Mouse (Mus musculus): Measurements from ENCODE around the gene Tmem82. TPM values are rescaled to one million over a fixed set of nuclear protein-coding genes. Genes with fewer than 3 reads are reported as not detected.
A peak's percentile ranks its signal among the peaks of the same experiment; 100 is the strongest.

Tmem82 gene
- 0.50 and 0.61 TPM in 2 replicates for polyA plus RNA-seq (2014; fragmentation: Nextera tagmentation; extraction: Ambion mirVana)

DNA sequence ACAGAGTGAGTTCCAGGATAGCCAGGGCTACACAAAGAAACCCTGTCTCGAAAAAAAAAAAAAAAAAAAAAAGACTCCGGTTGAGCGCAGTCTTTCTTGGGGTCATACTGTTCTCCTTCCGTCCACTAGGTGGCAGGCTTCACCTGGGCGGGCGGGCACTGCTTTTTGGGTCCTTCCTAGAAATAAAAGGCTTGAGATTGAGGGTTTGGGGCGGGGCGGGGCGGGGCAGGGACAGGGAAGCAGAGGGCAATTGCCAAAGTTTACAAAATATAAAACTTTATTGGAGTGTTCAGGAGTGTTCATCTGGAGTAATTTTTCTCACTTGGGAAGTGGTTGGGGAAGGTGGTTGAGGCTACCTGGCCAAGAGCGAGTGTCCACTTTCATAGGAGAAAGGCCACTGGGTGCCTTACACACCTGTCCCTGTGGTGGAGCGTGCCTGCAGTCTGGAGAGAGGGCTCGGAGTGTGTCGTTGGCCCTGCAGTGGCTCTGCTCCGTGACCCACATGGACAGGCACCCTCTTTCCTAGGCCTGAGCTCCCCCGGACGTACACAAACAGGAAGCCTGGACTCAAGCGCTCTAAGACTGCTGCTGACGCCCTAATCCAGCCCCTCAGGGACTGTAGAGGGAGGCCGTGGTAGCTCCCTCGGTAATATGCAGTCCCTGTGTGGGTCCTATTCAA lies at the start of gene Tmem82:
TSS of gene Tmem82 (minus strand) at position 69 of the 679 bp plus-strand sequence.
- WGBS: 28% methylated on average over 20 of the region's 20 CpGs
- no peak within 1 kb of the TSS for H3K27ac ChIP-seq (ENCODE audit: low read depth, low read length)
- H3K27me3 ChIP-seq (ENCODE audit: control insufficient read depth, insufficient read depth, low read length): no peaks in the 10 kb centered on the region
- peaks cover 5% of the 10 kb centered on the region; the same call in 1 of the 2 replicates for H3K4me1 ChIP-seq (ENCODE audit: control insufficient read depth, insufficient read depth, low read length)
- DNase-seq (ENCODE audit: low spot score) (peak; percentile 63), ATAC-seq (ENCODE audit: insufficient read depth, low FRiP score, low TSS enrichment) (peak; percentile 25; the same call in 1 of the 2 replicates)
- H3K9me3 ChIP-seq (ENCODE audit: control insufficient read depth, low read length): no peaks in the 10 kb centered on the region
- no peaks in the 10 kb centered on the region for H3K36me3 ChIP-seq (ENCODE audit: control insufficient read depth, insufficient read depth, low read length)
- H3K4me3 ChIP-seq (ENCODE audit: low read depth, low read length): peak within 1 kb of the TSS; percentile 19
- H3K4me2 ChIP-seq (ENCODE audit: low read depth): peak within 1 kb of the TSS; percentile 42
- H3K9ac ChIP-seq (ENCODE audit: low read length): peak within 1 kb of the TSS; percentile 40

DNA sequence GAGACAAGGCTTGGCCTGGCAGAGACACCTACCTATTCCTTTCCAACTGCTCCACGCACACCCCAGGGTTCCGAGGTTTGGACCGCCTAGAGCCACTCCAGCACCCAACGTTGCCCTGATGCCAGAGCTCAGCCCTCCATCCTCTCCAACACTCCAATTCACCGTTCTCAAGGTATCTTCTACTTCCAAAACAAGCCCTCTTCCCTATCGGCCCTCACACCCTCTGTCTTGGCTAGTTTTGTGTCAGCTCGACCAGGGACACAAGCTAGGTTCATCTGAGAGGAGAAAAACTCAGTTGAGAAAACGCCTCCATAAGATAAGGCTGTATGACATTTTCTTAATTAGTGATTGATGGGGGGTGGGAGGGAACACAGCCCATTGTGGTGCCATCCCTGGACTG lies 46.4 kb upstream of the Tmem82 start, which contains the start of gene Plekhm2:
TSS of gene Plekhm2 (minus strand) at position 101 of the 400 bp plus-strand sequence.
- ATAC-seq (ENCODE audit: insufficient read depth, low FRiP score, low TSS enrichment): no peak
- peaks cover 7% of the 10 kb centered on the region for H3K4me1 ChIP-seq (ENCODE audit: control insufficient read depth, insufficient read depth, low read length)
- H3K36me3 ChIP-seq (ENCODE audit: control insufficient read depth, insufficient read depth, low read length): no peaks in the 10 kb centered on the region
- WGBS: 74% methylated on average over 8 of the region's 8 CpGs
- DNase-seq (ENCODE audit: low spot score): no peak
- H3K9me3 ChIP-seq (ENCODE audit: control insufficient read depth, low read length): no peaks in the 10 kb centered on the region
- no peaks in the 10 kb centered on the region for H3K27me3 ChIP-seq (ENCODE audit: control insufficient read depth, insufficient read depth, low read length)
- peak within 1 kb of the TSS; percentile 82 for H3K9ac ChIP-seq (ENCODE audit: low read length)
- 0 out of 2 replicates have a peak within 1 kb of the TSS, but pooled peaks have one; percentile 53 for H3K27ac ChIP-seq (ENCODE audit: low read depth, low read length)
- peak within 1 kb of the TSS; percentile 91 for H3K4me2 ChIP-seq (ENCODE audit: low read depth)
- H3K4me3 ChIP-seq (ENCODE audit: low read depth, low read length): peak within 1 kb of the TSS; percentile 82

DNA sequence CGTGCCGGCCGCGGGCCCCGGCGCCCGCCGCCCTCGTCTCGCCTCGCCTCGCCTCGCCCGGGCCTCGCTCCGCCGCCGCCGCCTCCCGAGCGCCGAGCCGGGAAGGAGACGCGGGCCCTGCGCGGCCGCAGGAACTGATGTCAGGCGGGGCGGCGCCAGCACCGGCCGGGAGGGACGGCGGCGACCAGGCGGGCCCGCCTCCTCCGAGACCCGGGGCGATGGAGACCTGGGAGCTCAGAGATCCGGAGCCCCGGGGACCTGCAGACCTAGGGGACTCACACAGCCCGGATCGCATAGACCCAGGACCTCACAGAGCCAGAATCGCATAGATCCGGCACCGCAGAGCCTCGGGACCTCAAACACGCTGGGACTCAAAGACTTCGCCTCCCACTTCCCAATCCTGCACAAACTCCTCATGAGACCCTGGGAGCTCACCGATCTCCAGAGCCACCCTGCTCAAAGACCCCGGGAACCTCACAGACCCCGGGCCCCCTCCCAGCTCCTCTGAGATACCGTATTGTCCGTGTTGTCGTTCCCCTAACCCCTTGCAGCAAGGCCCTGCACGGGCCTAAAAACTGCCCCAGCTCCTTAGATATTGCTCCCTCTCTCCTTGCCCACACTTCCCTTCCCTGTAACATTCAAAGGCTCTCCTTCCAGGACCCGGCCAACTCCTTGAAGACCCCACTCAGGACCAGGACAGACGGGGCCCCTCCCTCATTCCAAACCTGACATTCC lies 45.7 kb upstream of the Tmem82 start:
- H3K9me3 ChIP-seq (ENCODE audit: control insufficient read depth, low read length): no peaks in the 10 kb centered on the region
- ATAC-seq (ENCODE audit: insufficient read depth, low FRiP score, low TSS enrichment) (peak; percentile 67), DNase-seq (ENCODE audit: low spot score) (peak; percentile 77)
- peaks cover 7% of the 10 kb centered on the region for H3K4me1 ChIP-seq (ENCODE audit: control insufficient read depth, insufficient read depth, low read length)
- peak overlapping the region; percentile 82 for H3K4me3 ChIP-seq (ENCODE audit: low read depth, low read length)
- H3K27ac ChIP-seq (ENCODE audit: low read depth, low read length): 0 out of 2 replicates have a peak overlapping the region, but pooled peaks have one; percentile 53
- H3K4me2 ChIP-seq (ENCODE audit: low read depth): peak overlapping the region; percentile 91
- H3K9ac ChIP-seq (ENCODE audit: low read length): peak overlapping the region; percentile 82
- H3K36me3 ChIP-seq (ENCODE audit: control insufficient read depth, insufficient read depth, low read length): no peaks in the 10 kb centered on the region
- WGBS: 1% methylated on average over 60 of the region's 60 CpGs
- no peaks in the 10 kb centered on the region for H3K27me3 ChIP-seq (ENCODE audit: control insufficient read depth, insufficient read depth, low read length)

DNA sequence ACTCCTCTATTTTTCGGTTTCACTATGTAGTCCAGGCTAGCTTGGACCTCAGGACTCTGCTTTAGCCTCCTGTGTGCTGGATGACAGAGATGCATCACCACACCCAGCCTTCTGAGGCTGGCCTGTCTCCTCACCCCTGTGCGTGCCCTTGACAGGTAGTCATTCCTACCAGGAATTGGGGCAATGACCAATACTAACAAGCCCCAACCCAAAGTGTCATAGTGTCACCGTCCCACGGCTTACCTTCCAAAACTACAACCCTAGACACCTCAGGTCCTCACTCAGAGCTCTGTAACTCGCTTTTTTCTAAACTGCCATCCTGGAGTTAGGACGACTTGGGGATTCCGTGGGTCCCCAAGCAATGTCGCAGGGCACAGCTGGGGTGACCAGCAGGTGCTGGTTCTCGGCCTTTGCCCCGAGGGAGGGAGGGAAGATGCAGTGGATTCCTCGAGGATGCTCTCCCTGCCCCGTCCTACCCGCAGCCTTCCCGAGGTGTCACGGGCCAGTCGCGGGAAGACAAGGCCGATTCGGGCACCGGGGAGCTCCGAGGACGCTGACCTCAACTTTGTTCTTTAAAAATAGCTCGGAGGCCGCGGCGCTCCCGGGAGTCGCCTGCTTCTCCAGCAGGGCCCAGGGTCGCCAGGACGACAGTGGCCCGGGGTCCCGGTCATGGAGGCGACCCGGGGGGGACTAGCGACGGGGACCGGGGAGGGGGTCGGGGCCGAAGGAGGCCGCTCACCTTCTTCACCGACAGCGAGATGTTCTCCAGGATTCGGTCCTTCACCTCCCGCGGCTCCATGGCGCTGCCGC lies 44.9 kb upstream of the Tmem82 start:
- 6% methylated on average over 32 of the region's 47 CpGs for WGBS

DNA sequence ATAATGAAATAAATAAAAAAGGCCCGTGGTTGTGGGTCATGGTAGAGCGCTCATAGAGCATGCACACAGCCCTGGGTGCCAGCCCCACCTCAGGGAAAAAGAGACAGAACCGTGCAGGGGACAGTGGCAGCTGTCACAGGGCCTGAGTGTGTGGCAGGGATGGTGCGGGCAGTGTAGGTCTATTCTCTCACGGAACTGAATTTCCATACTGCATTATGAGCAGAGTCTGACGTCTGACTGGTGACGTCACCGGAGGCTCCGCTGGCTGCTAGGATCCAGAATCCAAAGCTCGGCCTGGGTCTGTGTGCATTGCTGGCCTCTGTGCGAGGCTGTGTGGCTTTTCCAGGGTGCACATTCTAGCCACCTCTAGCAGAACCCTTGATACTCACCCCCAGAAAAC lies 42.5 kb upstream of the Tmem82 start:
- Histone ChIP-seq H3K27me3 (ENCODE audit: control insufficient read depth, insufficient read depth, low read length) (no peaks in the 10 kb centered on the region), H3K9ac (ENCODE audit: low read length) (no peak overlapping the region), H3K4me3 (ENCODE audit: low read depth, low read length) (no peak overlapping the region), H3K9me3 (ENCODE audit: control insufficient read depth, low read length) (no peaks in the 10 kb centered on the region), H3K36me3 (ENCODE audit: control insufficient read depth, insufficient read depth, low read length) (no peaks in the 10 kb centered on the region), H3K27ac (ENCODE audit: low read depth, low read length) (no peak overlapping the region), H3K4me1 (ENCODE audit: control insufficient read depth, insufficient read depth, low read length) (peaks cover 7% of the 10 kb centered on the region), H3K4me2 (ENCODE audit: low read depth) (no peak overlapping the region)
- 95% methylated on average over 11 of the region's 11 CpGs for WGBS
- no peak for ATAC-seq (ENCODE audit: insufficient read depth, low FRiP score, low TSS enrichment)
- DNase-seq (ENCODE audit: low spot score): no peak

More for the DNA sequence above, 44.9 kb upstream of the Tmem82 start:
- 0 out of 2 replicates have a peak overlapping the region, but pooled peaks have one; percentile 53 for H3K27ac ChIP-seq (ENCODE audit: low read depth, low read length)
- peaks cover 7% of the 10 kb centered on the region for H3K4me1 ChIP-seq (ENCODE audit: control insufficient read depth, insufficient read depth, low read length)
- DNase-seq (ENCODE audit: low spot score) (peak; percentile 49), ATAC-seq (ENCODE audit: insufficient read depth, low FRiP score, low TSS enrichment) (no peak)
- no peaks in the 10 kb centered on the region for H3K27me3 ChIP-seq (ENCODE audit: control insufficient read depth, insufficient read depth, low read length)
- peak overlapping the region; percentile 82 for H3K4me3 ChIP-seq (ENCODE audit: low read depth, low read length)
- H3K9me3 ChIP-seq (ENCODE audit: control insufficient read depth, low read length): no peaks in the 10 kb centered on the region
- peak overlapping the region; percentile 91 for H3K4me2 ChIP-seq (ENCODE audit: low read depth)
- H3K9ac ChIP-seq (ENCODE audit: low read length): peak overlapping the region; percentile 82
- H3K36me3 ChIP-seq (ENCODE audit: control insufficient read depth, insufficient read depth, low read length): no peaks in the 10 kb centered on the region

DNA sequence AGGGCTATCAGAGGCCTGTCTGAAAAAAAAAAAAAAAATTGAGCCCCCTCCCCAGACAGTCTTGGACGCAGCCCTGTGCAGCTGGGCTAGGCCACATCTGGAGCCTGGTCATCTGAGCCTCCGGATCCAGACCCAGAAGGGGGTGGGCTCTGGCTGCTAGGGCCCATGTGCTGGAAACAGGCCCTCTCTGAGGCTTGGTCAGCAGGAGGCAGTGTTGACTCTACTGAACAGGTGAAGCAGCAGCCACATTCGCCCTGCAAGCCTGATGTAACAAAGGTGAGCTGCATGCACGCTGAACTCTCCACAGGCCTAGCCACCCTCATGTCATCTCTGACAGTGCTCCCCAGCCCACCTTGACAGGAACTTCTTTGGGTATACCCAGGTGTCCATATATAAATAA lies 41.3 kb upstream of the Tmem82 start:
- peaks cover 7% of the 10 kb centered on the region for H3K4me1 ChIP-seq (ENCODE audit: control insufficient read depth, insufficient read depth, low read length)
- WGBS: 68% methylated on average over 4 of the region's 4 CpGs
- H3K36me3 ChIP-seq (ENCODE audit: control insufficient read depth, insufficient read depth, low read length): no peaks in the 10 kb centered on the region
- H3K9ac ChIP-seq (ENCODE audit: low read length): no peak overlapping the region
- no peaks in the 10 kb centered on the region for H3K27me3 ChIP-seq (ENCODE audit: control insufficient read depth, insufficient read depth, low read length)
- H3K4me2 ChIP-seq (ENCODE audit: low read depth): no peak overlapping the region
- H3K9me3 ChIP-seq (ENCODE audit: control insufficient read depth, low read length): no peaks in the 10 kb centered on the region
- no peak for ATAC-seq (ENCODE audit: insufficient read depth, low FRiP score, low TSS enrichment)
- DNase-seq (ENCODE audit: low spot score): no peak
- no peak overlapping the region for H3K4me3 ChIP-seq (ENCODE audit: low read depth, low read length)
- H3K27ac ChIP-seq (ENCODE audit: low read depth, low read length): no peak overlapping the region

DNA sequence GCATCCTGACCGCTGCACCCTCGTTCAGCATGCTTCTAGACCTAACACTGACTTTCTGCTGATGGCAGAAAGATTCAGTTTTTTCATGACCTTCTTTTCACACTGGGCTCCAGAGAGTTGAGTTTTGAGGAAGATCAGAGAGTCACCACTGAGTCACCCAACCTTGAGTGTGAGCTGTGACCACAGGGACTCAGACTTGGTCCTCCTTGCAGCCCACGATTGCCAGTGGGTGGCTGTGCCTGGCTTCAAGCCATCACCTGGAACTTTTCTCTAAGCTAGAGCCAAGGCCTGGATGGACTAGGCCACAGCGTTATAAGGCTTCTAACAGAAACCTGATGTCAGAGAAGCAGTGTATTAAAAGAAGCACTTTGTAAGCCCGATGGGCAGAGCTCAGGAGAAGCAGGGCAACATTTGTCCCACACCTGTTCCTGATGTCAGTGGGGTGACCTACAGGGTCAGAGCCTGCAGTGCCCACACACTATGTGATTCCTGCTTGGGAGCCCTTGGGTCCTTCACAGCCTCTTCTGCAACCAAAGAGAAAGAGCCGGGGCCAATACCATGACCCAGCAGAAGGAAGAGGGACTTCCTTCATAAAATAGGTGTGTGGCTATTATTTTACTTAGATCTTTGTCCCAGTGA lies 40.5 kb upstream of the Tmem82 start:
- H3K4me1 ChIP-seq (ENCODE audit: control insufficient read depth, insufficient read depth, low read length): peaks cover 7% of the 10 kb centered on the region
- no peak overlapping the region for H3K4me2 ChIP-seq (ENCODE audit: low read depth)
- H3K27me3 ChIP-seq (ENCODE audit: control insufficient read depth, insufficient read depth, low read length): no peaks in the 10 kb centered on the region
- no peak overlapping the region for H3K4me3 ChIP-seq (ENCODE audit: low read depth, low read length)
- no peak for ATAC-seq (ENCODE audit: insufficient read depth, low FRiP score, low TSS enrichment)
- DNase-seq (ENCODE audit: low spot score): no peak
- no peak overlapping the region for H3K9ac ChIP-seq (ENCODE audit: low read length)
- no peak overlapping the region for H3K27ac ChIP-seq (ENCODE audit: low read depth, low read length)
- 92% methylated on average over 6 of the region's 6 CpGs for WGBS
- H3K36me3 ChIP-seq (ENCODE audit: control insufficient read depth, insufficient read depth, low read length): no peaks in the 10 kb centered on the region
- H3K9me3 ChIP-seq (ENCODE audit: control insufficient read depth, low read length): no peaks in the 10 kb centered on the region

DNA sequence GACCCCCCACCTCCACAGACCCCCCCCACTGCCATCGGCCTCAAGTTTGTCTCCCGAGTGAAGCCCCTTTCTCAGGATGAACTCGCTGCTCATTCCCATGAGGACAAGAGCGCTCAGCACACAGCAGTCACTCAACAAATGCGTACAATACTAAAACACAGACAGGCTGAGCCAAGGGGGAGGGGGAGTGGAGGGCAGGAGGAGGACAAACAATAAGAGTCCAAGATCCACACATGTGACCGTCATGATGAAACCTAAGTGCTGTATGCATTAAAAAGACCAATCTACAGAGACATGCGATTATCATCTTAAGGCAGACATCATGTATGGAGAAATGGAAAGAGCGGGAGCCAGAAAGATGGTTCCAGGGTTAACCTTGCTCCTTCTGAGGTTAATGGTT lies 38.5 kb upstream of the Tmem82 start:
- 86% methylated on average over 8 of the region's 8 CpGs for WGBS
- no peak overlapping the region for H3K9ac ChIP-seq (ENCODE audit: low read length)
- no peak overlapping the region for H3K4me2 ChIP-seq (ENCODE audit: low read depth)
- H3K27me3 ChIP-seq (ENCODE audit: control insufficient read depth, insufficient read depth, low read length): no peaks in the 10 kb centered on the region
- H3K4me1 ChIP-seq (ENCODE audit: control insufficient read depth, insufficient read depth, low read length): no peaks in the 10 kb centered on the region
- no peak overlapping the region for H3K27ac ChIP-seq (ENCODE audit: low read depth, low read length)
- DNase-seq (ENCODE audit: low spot score) (no peak), ATAC-seq (ENCODE audit: insufficient read depth, low FRiP score, low TSS enrichment) (no peak)
- H3K36me3 ChIP-seq (ENCODE audit: control insufficient read depth, insufficient read depth, low read length): no peaks in the 10 kb centered on the region
- H3K4me3 ChIP-seq (ENCODE audit: low read depth, low read length): no peak overlapping the region
- no peaks in the 10 kb centered on the region for H3K9me3 ChIP-seq (ENCODE audit: control insufficient read depth, low read length)
